Comparison of ENCODE assay signal across 19 mouse cellular contexts in genomic region chr3:67352763-67353149, GRCm38 (mm10). TPM values are rescaled to one million over a fixed set of nuclear protein-coding genes. Genes with fewer than 3 reads are reported as not detected.
DNase-seq lines count a peak whose midpoint lies in the region; ATAC-seq lines count a peak whose summit lies in the region.
"Had no signal": no experiment of that assay in that cellular context is flagged by ENCODE, and none has a peak within 500 bp of the region (broad histone marks: within the 10 kb centered on the region; RNA-seq: fewer than 3 reads in every experiment).

No protein-coding gene starts in this region.

- no peak overlapping the region for H3K27ac ChIP-seq in hindbrain, embryonic 11.5 days (ENCODE audit: low read depth, low read length)
- H3K27ac ChIP-seq in hindbrain, embryonic 12.5 days, result no peak overlapping the region
- no peak overlapping the region for H3K27ac ChIP-seq in midbrain, embryonic 12.5 days (replicated peaks)
- H3K27ac ChIP-seq: limb, embryonic 12.5 days; liver, embryonic 15.5 days had no signal

- no peaks in the 10 kb centered on the region for H3K9me3 ChIP-seq in hindbrain, embryonic 11.5 days (ENCODE audit: control insufficient read depth, low read length)
- no peaks in the 10 kb centered on the region for H3K9me3 ChIP-seq in hindbrain, embryonic 12.5 days (replicated peaks)
- no peaks in the 10 kb centered on the region for H3K9me3 ChIP-seq in midbrain, embryonic 12.5 days
- H3K9me3 ChIP-seq: G1E; liver, embryonic 15.5 days had no signal

- no peak for DNase-seq in hindbrain, embryonic 11.5 days (ENCODE audit: low spot score)
- DNase-seq in thymus, postnatal 4 days, result peak; percentile 8
- no peak for DNase-seq in thymus, postnatal 10 days (ENCODE audit: low spot score in 2 of 2)
- no peak for DNase-seq in left cerebral cortex, postnatal 14 days (ENCODE audit: low spot score in 2 of 2)
- no peak for DNase-seq in left cerebral cortex, postnatal 25 days (ENCODE audit: low spot score in 2 of 2)

- H3K9ac ChIP-seq in hindbrain, embryonic 11.5 days (ENCODE audit: low read depth, low read length), result no peak overlapping the region
- H3K9ac ChIP-seq in hindbrain, embryonic 12.5 days, result no peak overlapping the region
- no peak overlapping the region for H3K9ac ChIP-seq in midbrain, embryonic 12.5 days (replicated peaks)
- H3K9ac ChIP-seq: limb, embryonic 12.5 days; liver, embryonic 15.5 days had no signal

- H3K36me3 ChIP-seq in hindbrain, embryonic 11.5 days (ENCODE audit: control insufficient read depth, insufficient read depth, low read length), result no peaks in the 10 kb centered on the region
- no peaks in the 10 kb centered on the region for H3K36me3 ChIP-seq in hindbrain, embryonic 12.5 days
- H3K36me3 ChIP-seq in midbrain, embryonic 12.5 days, result no peaks in the 10 kb centered on the region
- H3K36me3 ChIP-seq: limb, embryonic 12.5 days had no signal

- H3K4me2 ChIP-seq in hindbrain, embryonic 11.5 days (replicated peaks; ENCODE audit: low read depth, low read length), result no peak overlapping the region
- no peak overlapping the region for H3K4me2 ChIP-seq in hindbrain, embryonic 12.5 days (replicated peaks)
- no peak overlapping the region for H3K4me2 ChIP-seq in midbrain, embryonic 12.5 days (replicated peaks)
- H3K4me2 ChIP-seq: limb, embryonic 12.5 days; liver, embryonic 15.5 days had no signal

- H3K4me1 ChIP-seq in hindbrain, embryonic 11.5 days (replicated peaks; ENCODE audit: control insufficient read depth, insufficient read depth, low read length), result no peaks in the 10 kb centered on the region
- H3K4me1 ChIP-seq in hindbrain, embryonic 12.5 days, result no peaks in the 10 kb centered on the region
- H3K4me1 ChIP-seq in midbrain, embryonic 12.5 days, result peaks cover 9% of the 10 kb centered on the region; the same call in 1 of the 2 replicates
- H3K4me1 ChIP-seq: limb, embryonic 12.5 days; liver, embryonic 15.5 days had no signal

- H3K27me3 ChIP-seq in hindbrain, embryonic 11.5 days (ENCODE audit: control insufficient read depth, insufficient read depth, low read length), result no peaks in the 10 kb centered on the region
- H3K27me3 ChIP-seq in hindbrain, embryonic 12.5 days, result no peaks in the 10 kb centered on the region
- no peaks in the 10 kb centered on the region for H3K27me3 ChIP-seq in midbrain, embryonic 12.5 days
- H3K27me3 ChIP-seq: limb, embryonic 12.5 days; liver, embryonic 15.5 days had no signal

- ATAC-seq in hindbrain, embryonic 11.5 days (ENCODE audit: low FRiP score), result peak; percentile 59; the same call in 1 of the 2 replicates
- no peak for ATAC-seq in hindbrain, embryonic 12.5 days (ENCODE audit: low FRiP score)
- peak; percentile 65; the same call in 1 of the 2 replicates for ATAC-seq in midbrain, embryonic 12.5 days (ENCODE audit: low FRiP score, low read depth)

- WGBS in hindbrain, embryonic 11.5 days, result 85% methylated on average over 3 of the region's 3 CpGs
- 95% methylated on average over 3 of the region's 3 CpGs for WGBS in hindbrain, embryonic 12.5 days
- 95% methylated on average over 3 of the region's 3 CpGs for WGBS in midbrain, embryonic 12.5 days

- intact Hi-C loops in left cerebral cortex, postnatal 14 days (cut with DNase I), result loop anchor here (5.0 kb wide), 1 partner anchor 215 kb away; no protein-coding TSS in a partner anchor
- intact Hi-C loops in left cerebral cortex, postnatal 25 days (cut with DNase I), result loop anchor here (1.0 to 2.0 kb wide), 2 partner anchors 76 to 216 kb away; no protein-coding TSS in a partner anchor

- no peak overlapping the region for H3K4me3 ChIP-seq in hindbrain, embryonic 11.5 days (ENCODE audit: low read depth, low read length)
- no peak overlapping the region for H3K4me3 ChIP-seq in hindbrain, embryonic 12.5 days
- no peak overlapping the region for H3K4me3 ChIP-seq in midbrain, embryonic 12.5 days
- H3K4me3 ChIP-seq: limb, embryonic 12.5 days; liver, embryonic 15.5 days; myocyte had no signal

RNA-seq across cellular contexts. Expression of gene Mlf1, which starts 21.1 kb away (rescaled TPM):
- 44.3 and 44.8 TPM in 2 replicates for polyA plus RNA-seq in hindbrain, embryonic 11.5 days (2014; fragmentation: Nextera tagmentation; extraction: Ambion mirVana)
- 39.6 and 44.0 TPM in 2 replicates for polyA plus RNA-seq in hindbrain, embryonic 12.5 days (2016; fragmentation: Nextera tagmentation; extraction: Ambion mirVana)
- polyA plus RNA-seq in midbrain, embryonic 12.5 days (2016; fragmentation: Nextera tagmentation; extraction: Ambion mirVana), result 27.4 and 29.0 TPM in 2 replicates
- 1 to 10 TPM; 1.3 to 1.9 TPM for total RNA-seq in left cerebral cortex, postnatal 14 days (2021)
- 1 to 10 TPM; 1.2 to 1.9 TPM for total RNA-seq in left cerebral cortex, postnatal 25 days (2021)
- total RNA-seq: G1E had no signal
- polyA plus RNA-seq: G1E had no signal

RNA-seq across cellular contexts. Expression of gene Gm17402, which starts 22.2 kb away (rescaled TPM):
- not detected in 2 replicates for polyA plus RNA-seq in hindbrain, embryonic 11.5 days (2014; fragmentation: Nextera tagmentation; extraction: Ambion mirVana)
- not detected in 2 replicates for polyA plus RNA-seq in hindbrain, embryonic 12.5 days (2016; fragmentation: Nextera tagmentation; extraction: Ambion mirVana)
- polyA plus RNA-seq in midbrain, embryonic 12.5 days (2016; fragmentation: Nextera tagmentation; extraction: Ambion mirVana), result not detected in 2 replicates
- total RNA-seq in left cerebral cortex, postnatal 14 days (2021), result not detected
- total RNA-seq in left cerebral cortex, postnatal 25 days (2021), result not detected
- total RNA-seq: adrenal gland, adult 2 months; G1E; heart, adult 18-20 months; layer of hippocampus, postnatal 25 days had no signal
- polyA plus RNA-seq: adrenal gland, adult 2 months; cerebellum, adult 2 months; cortical plate, adult 2 months; G1E; heart, embryonic 16.5 days; inflammation-experienced regulatory T-cells, adult 6 months; limb, embryonic 12.5 days; liver, embryonic 15.5 days; myocyte; testis, adult 2 months had no signal
